Mouse (Mus musculus) monocyte, adult 5-6 weeks (primary cell): Measurements from ENCODE around the gene Ddx51. TPM values are rescaled to one million over a fixed set of nuclear protein-coding genes. Genes with fewer than 3 reads are reported as not detected.

ENCODE experiments used
- ATAC-seq: fragments of 153-309, 156-312 bp; replicated peaks from 2 replicates; pipeline ENCODE4 v1.8.0; 2017; ENCODE audit warnings: mild to moderate bottlenecking; ENCODE audit not compliant: low TSS enrichment, insufficient number of reproducible peaks, severe bottlenecking, poor library complexity, low FRiP score
- total RNA-seq: library from RNA; stranded (forward); fragments of 200-1000, 200-491, 200-594 nt; gene quantifications from 3 replicates; pipeline ENCODE4 v1.2.3, GENCODE M21; 2017

Gene Ddx51
- total RNA-seq: 3.8 to 15.1 TPM (median 11.2 TPM) in 3 replicates

GRCm38 (mm10) chr5:110652719-110653648 is at the start of gene Ddx51, which contains the start of gene Noc4l:
Ddx51 (plus strand) TSS chr5:110653451.
Noc4l (minus strand) TSS chr5:110653417.
- peak; percentile 67 for ATAC-seq

- ATAC-seq: no peak
Measured at GRCm38 (mm10) chr5:110604311-110604710, 48.9 kb upstream of the Ddx51 start.

GRCm38 (mm10) chr5:110605531-110606221 is 47.6 kb upstream of the Ddx51 start:
- no peak for ATAC-seq

GRCm38 (mm10) chr5:110607767-110608166 is 45.5 kb upstream of the Ddx51 start:
- no peak for ATAC-seq

- ATAC-seq: peak; percentile 82
Measured at GRCm38 (mm10) chr5:110608336-110608735, 44.9 kb upstream of the Ddx51 start.

DNA sequence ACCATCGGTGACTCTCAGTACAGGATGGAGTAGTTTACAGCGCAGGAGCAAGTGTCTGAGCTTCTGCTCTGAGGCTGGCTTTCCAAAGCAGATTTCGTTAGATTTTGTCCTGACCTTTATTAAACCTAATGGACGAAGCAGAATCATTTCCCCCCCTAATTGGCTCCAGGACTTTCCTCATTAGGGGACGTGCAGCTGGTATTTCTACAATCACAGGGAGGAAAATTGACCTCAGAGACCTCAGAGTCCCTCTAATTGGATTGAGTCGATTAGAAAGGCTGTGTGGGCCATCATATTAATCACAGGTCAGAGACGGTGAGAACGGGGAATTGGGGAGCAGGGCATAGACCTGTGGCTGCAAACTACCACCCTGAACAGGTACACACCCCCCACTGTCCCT is 44.3 kb upstream of the Ddx51 start:
- no peak for ATAC-seq

DNA sequence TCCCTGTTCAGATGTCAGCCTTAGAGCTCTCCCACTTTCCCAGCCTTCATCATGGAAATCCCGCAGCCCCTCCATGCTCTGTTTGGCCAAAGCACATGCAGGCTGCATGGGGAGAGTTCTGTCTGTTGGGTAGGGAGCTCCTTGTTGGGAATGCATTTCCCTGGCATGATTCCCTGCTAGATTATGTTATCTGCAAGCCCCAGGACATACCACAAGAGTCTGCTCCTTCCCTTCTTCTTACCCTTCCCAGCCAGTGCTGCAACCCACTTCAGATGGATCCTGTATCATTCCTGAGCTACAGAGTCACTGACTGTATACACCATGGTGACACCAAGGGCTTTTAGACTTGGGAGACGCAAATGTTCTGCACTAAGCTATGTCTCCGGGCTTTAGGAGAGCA is 43.8 kb upstream of the Ddx51 start:
- no peak for ATAC-seq

- no peak for ATAC-seq
Measured at GRCm38 (mm10) chr5:110609868-110610267, 43.4 kb upstream of the Ddx51 start.

- no peak for ATAC-seq
Measured at GRCm38 (mm10) chr5:110610484-110610883, 42.8 kb upstream of the Ddx51 start.

GRCm38 (mm10) chr5:110611435-110612158 is 41.7 kb upstream of the Ddx51 start:
- no peak for ATAC-seq

DNA sequence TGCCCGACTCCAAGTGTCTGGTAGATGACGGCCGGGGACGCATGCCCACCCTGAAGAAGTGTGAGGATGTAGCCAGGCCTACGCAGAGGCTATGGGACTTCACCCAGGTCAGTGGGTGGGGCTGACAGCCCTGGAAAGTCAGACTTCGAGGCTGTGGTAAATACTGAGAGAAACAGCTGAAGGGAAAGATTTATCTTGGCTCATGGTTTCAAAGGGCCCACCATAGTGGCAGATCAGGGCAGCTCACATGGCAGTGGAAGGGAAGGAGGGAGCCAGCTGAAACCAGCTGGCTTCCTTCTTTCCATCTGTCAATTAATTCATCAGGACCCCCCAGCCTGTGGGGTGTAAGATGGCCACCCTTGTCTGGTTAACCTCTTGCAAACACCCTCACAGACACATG is 34.0 kb upstream of the Ddx51 start:
- no peak for ATAC-seq

DNA sequence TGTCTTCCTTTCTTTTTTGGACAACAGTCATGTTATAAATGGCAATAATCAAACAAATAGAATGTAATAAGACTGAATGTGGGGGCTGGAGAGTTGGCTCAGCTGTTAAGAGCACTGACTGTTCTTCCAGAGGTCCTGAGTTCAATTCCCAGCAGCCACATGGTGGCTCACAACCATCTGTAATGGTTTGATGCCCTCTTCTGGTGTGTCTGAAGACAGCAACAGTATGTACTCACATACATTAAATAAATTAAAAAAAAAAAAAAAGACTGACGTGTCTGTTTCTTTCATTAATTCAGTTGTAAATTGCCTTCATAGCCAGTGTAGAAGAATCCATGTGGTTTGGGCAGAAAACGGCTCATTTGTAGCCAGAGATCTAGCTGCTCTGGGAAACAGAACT is 28.9 kb upstream of the Ddx51 start:
- ATAC-seq: no peak

DNA sequence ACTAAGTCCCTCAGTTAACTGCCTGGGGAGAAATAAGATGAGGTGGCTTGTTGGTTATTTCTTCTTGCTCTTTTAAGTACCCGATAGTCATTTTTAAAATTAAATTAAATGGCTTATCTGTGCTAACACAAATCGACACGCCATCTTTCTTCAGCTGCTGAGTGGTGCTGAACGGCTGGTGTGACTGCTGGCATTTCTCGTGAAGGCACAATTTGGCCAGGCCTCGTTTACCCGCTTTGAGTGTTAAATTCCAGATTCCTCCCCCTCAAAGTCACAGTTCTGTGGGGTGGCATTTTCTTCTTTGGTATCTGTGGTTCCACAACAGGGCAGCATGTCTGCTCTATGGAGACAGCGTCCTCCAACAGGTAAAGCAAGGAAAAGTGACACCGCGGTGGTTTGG is 25.9 kb upstream of the Ddx51 start:
- no peak for ATAC-seq

DNA sequence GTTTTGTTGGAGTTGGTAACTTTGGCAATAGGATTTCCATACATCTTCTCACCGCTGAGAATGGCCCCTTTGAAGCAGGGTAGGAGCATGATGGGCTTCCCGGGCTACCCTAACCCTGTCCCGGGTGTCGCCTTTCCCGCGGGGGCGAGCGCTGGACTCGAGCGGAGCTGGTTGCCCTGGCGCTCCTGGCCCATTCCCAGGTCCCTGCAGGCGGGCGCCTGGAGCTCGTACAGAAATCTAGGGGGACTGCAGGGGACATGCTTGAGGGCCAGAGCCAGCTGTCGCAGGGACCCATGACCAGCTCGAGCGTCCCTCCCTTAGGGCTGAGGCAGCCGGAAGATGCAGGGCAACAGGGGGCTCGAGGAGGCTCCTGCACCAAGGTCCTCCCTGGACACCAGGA is 25.1 kb upstream of the Ddx51 start:
- ATAC-seq: no peak

GRCm38 (mm10) chr5:110629525-110630120 is 23.6 kb upstream of the Ddx51 start:
- ATAC-seq: no peak

DNA sequence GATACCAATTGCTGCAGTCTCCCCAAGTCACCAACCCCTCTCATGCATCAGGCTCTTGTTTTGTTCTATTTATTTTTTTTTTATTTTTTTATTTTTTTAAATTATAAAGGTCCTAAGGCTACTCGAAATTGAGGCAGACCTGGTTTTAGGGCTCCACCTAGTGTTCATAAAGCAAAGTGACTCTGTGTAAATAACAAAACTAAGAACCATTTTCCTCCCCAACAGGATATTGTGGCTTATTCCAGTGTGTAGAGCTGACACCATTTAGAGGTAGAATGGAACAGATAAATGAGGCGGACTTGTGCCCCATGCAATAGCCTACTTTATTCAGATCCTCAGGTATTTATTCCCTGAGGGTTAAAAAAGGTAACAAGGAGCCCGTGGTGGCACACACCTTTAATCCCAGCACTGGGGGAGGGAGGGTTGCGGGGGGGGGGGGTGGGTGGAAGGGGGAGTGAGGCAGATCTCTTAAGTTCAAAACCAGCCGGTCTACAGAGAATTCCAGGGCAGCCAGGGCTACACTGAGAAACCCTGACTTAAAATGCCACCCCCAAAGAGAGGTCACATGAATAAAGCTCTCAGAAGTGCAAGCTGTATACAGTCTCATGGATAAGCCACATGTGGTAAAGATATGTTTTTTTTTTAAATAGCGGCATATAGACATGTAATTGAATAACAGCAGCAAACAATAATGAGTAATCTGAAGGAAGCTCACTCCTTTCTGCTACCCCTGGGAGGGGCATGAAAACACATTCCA is 17.1 kb upstream of the Ddx51 start:
- peak; percentile 64; the same call in 1 of the 2 replicates for ATAC-seq

DNA sequence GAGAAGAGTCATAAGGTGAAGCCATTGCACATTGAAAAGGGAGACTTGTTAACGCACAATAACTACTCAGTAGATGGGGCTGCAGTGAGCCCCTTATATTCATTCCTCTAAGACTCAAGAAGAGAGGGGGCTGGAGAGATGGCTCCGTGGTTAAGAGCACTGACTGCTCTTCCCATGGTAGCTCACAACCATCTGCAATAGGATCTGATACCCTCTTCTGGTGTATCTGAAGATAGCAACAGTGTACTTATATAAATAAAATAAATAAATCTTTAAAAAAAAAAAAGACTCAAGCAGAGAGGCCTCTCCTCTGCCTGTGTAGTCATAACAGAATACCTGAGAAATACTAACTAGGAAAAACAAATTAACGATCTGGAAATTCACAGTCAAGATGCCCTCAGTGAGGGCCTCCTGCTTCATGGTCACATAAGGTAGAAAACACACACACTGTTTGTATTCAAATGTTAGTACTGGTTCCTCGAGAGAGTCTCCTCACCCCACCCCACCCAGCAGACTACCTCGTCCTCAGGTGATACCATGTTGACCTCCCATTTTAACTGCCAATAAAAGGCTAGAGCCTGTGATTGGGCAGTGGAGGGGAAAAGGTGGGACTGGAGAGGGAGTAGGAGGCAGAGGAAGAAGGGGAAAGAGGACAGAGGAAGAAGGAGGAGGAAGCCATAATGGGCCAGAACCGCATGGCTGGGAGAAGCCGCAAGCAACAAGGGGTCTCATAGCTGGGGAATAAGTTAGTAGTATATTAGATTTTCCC is 14.8 kb upstream of the Ddx51 start:
- ATAC-seq: no peak
